Mouse (Mus musculus) forelimb bud, embryonic 11.5 days (tissue): ENCODE measurements around the gene Sparcl1.

Source experiments
- DNase-seq: peaks from one replicate; pipeline ENCODE4 v3.0.0-alpha.2; 2012; ENCODE audit warnings: low read depth, low spot score

The Sparcl1 gene

DNA sequence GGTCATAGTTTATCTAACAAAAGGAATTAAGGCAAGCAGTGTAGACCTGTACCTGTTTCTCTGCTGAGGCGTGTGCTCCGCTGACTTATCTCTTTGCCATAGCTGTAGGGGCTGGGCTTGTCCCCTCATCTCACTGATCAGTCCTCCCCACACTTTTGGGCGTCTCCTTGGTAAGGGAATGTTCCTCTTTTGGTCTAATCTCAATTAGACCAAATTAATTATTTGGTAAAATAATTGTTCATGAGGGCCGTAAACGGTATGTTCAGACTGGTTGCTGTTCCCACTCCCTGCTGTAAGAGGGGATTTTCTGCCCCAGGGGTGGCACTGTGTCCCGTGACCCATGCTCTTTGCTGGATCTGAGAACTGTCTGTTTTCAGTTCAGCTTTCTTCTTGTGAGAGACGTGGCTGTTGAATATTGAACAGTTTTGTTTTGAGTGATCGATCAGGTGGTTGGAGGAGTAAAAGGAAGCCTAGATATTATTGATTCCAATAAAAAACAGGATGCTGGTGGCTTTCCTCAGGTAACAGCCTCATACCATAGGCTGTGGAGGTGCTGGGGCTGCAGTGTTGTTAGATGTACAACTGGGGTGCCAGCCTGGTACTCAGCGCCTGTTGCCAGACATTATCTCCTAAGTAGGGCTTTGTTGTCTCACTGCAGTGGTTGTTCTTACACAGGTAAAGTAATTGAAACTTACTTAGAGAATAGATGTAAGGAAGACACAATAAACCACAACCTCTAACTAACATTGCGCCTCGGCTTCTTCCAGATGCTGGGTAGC lies 50.6 kb downstream of the Sparcl1 start:
- no peak for DNase-seq

DNA sequence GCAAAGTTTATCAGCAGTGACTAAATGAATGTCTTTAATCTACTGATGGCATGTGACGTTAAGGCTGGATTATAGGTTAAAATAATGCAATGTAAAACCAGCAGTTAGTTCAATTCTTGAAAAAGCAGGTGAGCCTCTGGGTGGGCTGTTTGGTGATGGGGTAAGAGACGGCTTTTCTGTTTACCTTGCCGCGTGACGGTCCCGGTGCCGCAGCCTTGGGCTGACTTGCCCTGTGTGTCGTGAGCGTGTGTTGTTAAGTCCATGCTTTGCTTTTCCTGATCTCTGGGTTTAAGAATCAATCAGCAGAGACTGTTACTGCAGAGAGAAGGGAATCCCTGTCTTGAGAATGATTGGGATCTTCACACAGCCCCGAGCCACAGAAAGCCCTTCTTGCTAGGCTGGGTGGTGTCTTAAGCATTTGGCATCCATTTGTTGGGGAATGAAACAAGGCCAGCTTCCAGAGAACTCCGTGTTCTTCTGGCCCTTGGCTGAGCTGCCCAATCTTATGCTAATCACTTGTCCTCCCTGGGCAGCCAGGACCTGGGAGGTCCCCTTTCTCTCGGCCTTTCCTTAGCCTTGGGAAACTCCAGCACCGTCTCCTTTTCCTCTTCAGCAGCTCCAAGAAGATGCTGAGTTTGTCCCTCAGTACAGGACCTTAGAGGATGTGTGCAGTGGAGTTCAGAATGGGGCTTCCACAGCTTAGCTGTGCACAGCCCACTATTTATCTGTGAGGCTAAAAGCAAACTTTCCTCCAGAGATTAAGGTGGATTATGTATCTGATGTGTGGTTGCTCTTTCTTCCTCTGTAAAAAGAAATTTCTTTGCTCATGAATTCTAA lies 51.4 kb downstream of the Sparcl1 start:
- DNase-seq, result no peak

- no peak for DNase-seq
These were observed 53.1 kb downstream of the Sparcl1 start for GRCm38 (mm10) chr5:104060429-104060828.

GRCm38 (mm10) chr5:104059628-104060027 lies 53.9 kb downstream of the Sparcl1 start:
- no peak for DNase-seq

DNA sequence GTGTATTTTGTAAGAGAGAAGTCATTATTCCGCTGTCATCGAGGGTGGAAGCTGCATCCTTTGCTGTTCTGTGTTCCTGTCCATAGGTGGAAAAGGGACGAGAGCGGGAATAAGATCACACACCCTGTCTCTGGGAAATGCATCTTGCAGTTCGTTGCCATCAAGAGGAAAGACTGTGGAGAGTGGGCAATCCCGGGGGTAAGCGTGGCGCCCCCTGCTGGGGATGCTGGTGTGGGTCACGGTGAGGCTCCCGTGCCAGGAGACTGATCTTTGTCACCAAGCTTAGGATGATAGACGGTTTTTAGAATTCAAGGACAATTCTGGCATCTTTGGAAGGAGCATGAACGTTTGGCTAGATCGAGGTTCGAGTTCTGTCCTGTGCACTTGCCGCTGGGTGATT lies 55.5 kb downstream of the Sparcl1 start:
- no peak for DNase-seq

DNA sequence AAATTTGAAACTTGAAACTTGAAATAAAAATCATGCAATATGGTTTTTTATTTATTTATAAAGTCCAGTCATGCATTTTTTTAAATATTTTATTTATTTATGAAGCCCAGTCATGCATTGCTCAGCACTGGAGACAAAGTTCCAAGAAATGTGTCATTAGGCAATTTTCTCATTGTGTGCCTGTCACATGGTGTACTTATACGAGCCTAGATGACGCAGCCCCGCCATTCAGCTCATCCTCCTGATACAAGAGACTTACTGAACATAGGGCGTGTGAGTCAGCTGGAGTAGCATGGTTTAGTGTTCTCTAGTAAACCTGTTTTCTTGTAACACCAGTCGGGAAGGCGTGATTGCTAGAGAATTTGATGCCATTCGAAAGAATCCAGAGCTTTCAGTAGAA lies 57.2 kb downstream of the Sparcl1 start:
- DNase-seq, result no peak

GRCm38 (mm10) chr5:104055816-104056215 lies 57.7 kb downstream of the Sparcl1 start:
- DNase-seq, result no peak

DNA sequence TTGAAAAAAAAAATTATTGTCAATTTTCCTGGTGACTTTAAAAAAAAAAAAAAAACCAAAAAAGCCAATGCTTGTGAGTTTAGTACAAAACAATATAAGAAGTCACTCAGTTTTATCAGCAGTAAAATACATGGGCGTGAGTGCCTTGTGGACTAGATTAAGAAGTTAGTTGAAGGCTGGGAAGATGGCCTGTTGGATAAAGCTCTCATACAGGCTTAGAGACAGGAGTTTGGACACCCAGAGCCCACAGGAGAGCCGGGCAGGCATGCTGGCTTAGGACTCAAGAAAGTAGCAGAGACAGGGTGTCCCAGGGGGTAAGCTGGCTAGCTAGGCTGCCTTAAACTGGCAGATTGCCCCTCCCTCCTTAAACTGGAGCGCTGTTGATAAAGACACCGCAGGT lies 58.6 kb downstream of the Sparcl1 start:
- no peak for DNase-seq

GRCm38 (mm10) chr5:104052956-104053355 lies 60.6 kb downstream of the Sparcl1 start:
- DNase-seq, result no peak

DNA sequence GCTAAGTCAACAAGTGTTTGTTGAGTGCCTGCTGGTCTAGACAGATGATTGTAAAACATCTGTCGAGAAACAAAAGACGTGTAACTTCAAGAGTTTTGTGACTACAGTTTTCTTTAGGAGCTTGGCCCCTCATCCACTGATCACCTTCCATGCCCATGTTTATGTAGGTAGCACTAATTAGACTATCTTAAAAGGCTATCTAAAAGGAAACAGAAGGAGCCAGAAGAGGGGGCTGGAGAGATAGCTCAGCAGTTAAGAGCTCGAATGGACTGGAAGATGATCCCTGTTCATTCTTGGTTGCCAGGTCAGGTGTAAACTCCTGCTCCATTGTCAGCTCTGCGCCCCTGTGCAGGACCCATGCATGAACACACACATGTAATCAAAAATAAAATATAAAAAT lies 65.4 kb downstream of the Sparcl1 start:
- no peak for DNase-seq

GRCm38 (mm10) chr5:104047200-104048105 lies 66.1 kb downstream of the Sparcl1 start:
- peak; percentile 17 for DNase-seq

DNA sequence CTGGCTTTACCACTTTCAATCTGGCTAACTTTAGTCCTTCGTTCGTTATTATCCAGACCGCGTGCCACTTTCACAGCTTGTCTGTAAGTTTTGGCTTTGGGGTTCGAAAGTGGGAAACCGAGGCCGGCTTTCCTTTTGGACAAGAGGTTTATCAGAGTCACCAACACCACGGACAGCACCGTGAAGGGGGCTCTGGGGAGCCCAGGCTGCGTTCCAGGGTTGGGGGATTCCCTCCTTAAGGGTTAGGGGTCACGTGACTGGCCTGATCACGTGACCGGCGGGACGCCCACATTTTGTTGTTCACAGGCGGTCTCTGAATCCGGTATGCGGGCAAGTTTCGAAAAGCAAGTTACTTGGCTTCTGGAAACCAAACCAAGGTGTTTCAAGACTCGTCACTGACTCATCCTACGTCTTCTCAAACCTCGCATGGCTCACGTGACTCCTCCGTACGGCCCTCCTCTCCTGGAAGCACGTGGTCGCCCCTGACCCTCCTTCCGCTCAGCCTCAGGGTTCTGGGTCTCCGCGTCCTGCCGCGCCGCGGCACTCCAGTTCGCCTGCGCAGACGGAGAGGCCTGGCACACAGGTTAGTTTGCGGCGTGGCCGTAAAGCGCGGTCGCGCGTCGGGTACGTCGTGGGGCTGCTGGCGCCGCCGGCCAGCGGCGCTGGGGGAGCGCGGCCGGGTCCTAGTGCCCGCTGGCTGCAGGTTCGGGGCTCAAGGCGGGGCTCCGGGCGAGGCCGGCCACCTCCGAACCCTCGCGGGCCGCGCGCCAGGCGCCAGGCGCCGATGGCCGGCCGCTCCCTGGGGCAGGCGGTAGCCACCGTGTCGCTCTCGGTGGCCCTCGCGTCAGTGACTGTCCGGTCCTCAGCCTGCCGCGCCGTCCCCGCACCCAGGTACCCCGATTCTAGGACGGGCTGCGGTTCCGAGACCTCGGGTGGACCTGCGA lies 67.0 kb downstream of the Sparcl1 start, which contains the start of gene Nudt9:
Gene Nudt9 (plus strand): TSS at position 51 of the 944 bp plus-strand sequence.
- DNase-seq, result peak; percentile 99

DNA sequence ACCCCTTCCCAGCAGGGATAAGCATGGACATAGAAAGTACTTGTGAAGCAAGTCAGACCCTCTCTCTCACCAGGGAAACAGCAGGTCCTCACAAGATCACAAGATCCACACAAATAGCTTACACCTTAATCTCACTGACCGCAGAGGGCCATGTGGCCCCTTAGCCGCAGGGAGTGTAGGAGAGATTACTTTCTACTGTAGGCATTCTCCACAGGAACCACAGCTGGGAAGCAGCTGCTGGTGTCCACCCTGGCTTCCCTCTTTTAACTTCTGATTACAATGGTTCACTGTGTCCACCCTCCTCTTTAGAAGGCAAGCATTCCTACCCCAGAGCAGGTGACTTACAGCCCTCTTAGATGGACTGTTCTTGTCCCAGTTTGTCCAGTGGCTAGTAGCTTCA lies 69.8 kb downstream of the Sparcl1 start:
- DNase-seq, result no peak

DNA sequence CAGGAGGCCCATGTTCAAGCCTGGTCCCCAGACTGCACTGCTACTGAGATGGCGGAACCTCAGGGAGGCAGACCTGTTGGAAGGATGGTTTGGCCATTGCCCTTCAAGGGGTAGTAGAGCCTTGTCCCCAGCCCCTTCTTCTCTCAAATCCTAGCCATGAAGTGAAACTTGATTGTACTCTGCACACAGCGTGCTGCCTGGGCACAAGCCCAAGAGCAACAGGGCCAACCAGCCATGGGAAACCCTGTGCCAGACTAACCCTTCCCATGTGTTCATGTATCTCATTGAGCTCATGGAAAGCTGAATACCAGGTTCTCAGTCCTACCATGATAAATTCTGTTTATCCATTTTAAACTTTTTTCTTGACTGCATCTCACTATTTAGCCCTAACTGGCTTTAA lies 70.6 kb downstream of the Sparcl1 start:
- no peak for DNase-seq

- DNase-seq, result peak; percentile 37
These were observed 74.2 kb downstream of the Sparcl1 start for GRCm38 (mm10) chr5:104039154-104039932.

- no peak for DNase-seq
These were observed 76.8 kb downstream of the Sparcl1 start for GRCm38 (mm10) chr5:104036686-104037085.

GRCm38 (mm10) chr5:104035824-104036223 lies 77.7 kb downstream of the Sparcl1 start:
- DNase-seq, result no peak

GRCm38 (mm10) chr5:104035066-104035465 lies 78.5 kb downstream of the Sparcl1 start:
- DNase-seq, result no peak

DNA sequence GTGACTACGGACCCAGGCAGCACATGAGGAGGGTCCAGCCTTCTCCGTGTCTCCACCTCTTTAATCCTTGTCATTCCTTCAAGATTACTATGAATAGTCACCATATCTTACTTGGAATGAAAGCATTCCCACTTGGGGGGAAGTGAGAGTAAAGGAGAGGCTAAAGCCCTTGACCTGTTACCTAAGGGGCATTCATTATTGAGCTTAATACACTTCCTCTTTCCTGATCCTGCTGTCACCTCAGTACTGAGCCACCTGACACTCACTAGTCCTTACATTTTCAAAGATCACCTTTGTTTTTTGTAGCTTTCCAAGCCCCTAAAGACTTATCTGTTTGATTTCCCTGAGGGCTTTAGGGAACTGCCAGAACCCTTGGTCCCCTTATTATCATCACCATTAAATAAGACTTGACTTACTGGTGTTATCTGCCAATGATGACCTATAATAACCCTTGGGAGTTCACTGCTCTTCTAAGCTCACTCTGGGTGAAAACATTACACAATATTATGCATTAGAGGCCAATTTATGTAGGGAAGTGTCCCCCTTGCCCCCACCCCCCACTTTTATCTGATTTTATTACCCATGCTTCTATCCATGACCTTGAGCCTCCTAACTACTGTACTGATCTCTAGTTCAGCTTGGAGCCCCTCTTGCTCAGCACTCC lies 81.0 kb downstream of the Sparcl1 start:
- no peak for DNase-seq
